Mouse (Mus musculus): Measurements from ENCODE around the gene Rasgef1a. TPM values are rescaled to one million over a fixed set of nuclear protein-coding genes. Genes with fewer than 3 reads are reported as not detected.
A peak's percentile ranks its signal among the peaks of the same experiment; 100 is the strongest.

Rasgef1a gene
- polyA plus RNA-seq, 1 experiment from 2014 or later, result 0.24 TPM

DNA sequence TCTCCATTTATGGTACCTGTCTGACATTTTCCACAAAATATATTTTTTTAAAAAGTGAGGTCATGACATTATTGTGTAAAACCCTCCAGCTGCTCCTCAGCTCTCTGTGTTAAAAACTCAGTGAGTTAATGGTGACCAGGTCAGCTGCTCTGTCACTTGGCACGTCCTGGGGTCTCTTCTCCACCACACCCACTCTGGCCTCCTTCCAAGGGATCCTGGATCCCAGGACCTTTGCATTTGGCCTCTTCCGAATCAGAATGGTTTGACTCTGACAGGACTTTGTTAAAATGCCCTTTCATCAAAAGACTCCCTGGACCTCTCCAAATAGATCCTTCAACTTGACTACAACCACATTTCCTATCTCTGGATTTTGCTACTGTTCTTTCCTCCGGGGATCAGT is 982 bp upstream of the Rasgef1a start:
- 0 out of 2 replicates have a peak, but pooled peaks cover 4% of the 10 kb centered on the region for H3K4me1 ChIP-seq
- no peak overlapping the region for H3K27ac ChIP-seq
- H3K9me3 ChIP-seq, result no peaks in the 10 kb centered on the region
- H3K27me3 ChIP-seq (replicated peaks), result peaks cover 43% of the 10 kb centered on the region
- no peak for ATAC-seq (ENCODE audit: low FRiP score, low read depth)
- H3K9ac ChIP-seq, result no peak overlapping the region
- WGBS, result 71% methylated on average over 3 of the region's 3 CpGs
- H3K4me3 ChIP-seq, result no peak overlapping the region
- no peak overlapping the region for H3K4me2 ChIP-seq (replicated peaks)
- no peaks in the 10 kb centered on the region for H3K36me3 ChIP-seq

DNA sequence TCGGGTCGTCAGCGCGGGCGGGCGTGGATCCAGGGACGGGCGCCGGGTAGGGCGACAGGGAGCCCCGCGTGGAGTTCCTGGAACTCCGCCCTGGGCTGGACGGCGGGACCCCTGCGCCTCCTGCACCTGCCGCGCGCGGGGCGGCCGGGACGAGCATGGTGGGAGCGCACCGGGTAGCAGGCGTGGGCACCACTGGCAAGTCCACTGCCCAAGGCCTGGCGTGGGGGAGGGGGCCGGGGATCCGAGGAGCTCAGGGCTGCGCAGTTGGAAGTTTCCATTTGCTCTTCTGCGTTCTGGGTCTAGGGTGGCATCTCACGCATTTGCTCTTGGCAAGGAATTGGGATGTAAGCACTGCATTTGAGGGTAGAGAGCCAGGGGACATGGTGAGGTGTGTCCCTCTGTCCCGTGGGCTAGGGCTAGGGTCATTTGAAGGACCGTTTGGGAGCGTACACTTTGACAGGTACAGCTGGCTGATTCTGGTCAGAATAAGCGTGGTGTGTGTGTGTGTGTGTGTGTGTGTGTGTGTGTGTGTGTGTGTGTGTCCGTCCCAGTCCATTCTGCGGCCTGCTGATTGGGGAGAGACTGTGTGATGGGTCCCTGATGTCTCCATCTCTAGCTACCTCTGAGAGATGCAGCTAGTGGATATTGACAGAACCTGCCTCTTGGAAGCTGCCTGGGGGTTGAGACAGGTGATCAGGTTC is 528 bp downstream of the Rasgef1a start:
- Histone ChIP-seq H3K9ac (peak overlapping the region; percentile 49; the same call in 1 of the 2 replicates), H3K4me3 (peak overlapping the region; percentile 47), H3K9me3 (no peaks in the 10 kb centered on the region), H3K36me3 (no peaks in the 10 kb centered on the region), H3K27me3 (replicated peaks) (peaks cover 43% of the 10 kb centered on the region), H3K4me1 (0 out of 2 replicates have a peak, but pooled peaks cover 9% of the 10 kb centered on the region), H3K27ac (no peak overlapping the region), H3K4me2 (replicated peaks) (peak overlapping the region; percentile 81)
- 10% methylated on average over 37 of the region's 38 CpGs for WGBS
- ATAC-seq (ENCODE audit: low FRiP score, low read depth), result 0 out of 2 replicates have a peak, but pooled peaks have one; percentile 14

DNA sequence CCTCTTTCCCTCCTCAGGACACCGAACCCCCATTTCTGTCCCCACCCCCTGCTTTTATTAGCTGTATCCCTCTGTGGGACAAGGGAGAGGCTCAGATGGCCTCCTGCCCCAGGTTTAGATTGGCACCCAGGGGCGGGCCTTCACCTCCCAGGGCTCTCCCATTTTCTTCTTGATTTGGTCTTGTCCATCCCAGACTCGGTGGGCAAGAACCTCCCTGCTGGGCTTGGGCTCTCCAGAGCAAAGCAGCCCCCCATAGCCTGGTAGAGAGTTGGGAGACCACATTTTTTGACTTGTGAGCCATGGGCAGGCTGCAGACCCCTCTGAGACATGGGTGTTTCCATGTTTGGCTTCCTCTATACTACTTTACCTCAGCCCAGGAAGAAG is 1.1 kb downstream of the Rasgef1a start:
- Histone ChIP-seq H3K4me1 (0 out of 2 replicates have a peak, but pooled peaks cover 9% of the 10 kb centered on the region), H3K36me3 (no peaks in the 10 kb centered on the region), H3K27me3 (replicated peaks) (peaks cover 43% of the 10 kb centered on the region), H3K27ac (no peak overlapping the region), H3K9me3 (no peaks in the 10 kb centered on the region), H3K4me2 (replicated peaks) (no peak overlapping the region), H3K9ac (no peak overlapping the region), H3K4me3 (no peak overlapping the region)
- no peak for ATAC-seq (ENCODE audit: low FRiP score, low read depth)
- 75% methylated on average over 3 of the region's 3 CpGs for WGBS

DNA sequence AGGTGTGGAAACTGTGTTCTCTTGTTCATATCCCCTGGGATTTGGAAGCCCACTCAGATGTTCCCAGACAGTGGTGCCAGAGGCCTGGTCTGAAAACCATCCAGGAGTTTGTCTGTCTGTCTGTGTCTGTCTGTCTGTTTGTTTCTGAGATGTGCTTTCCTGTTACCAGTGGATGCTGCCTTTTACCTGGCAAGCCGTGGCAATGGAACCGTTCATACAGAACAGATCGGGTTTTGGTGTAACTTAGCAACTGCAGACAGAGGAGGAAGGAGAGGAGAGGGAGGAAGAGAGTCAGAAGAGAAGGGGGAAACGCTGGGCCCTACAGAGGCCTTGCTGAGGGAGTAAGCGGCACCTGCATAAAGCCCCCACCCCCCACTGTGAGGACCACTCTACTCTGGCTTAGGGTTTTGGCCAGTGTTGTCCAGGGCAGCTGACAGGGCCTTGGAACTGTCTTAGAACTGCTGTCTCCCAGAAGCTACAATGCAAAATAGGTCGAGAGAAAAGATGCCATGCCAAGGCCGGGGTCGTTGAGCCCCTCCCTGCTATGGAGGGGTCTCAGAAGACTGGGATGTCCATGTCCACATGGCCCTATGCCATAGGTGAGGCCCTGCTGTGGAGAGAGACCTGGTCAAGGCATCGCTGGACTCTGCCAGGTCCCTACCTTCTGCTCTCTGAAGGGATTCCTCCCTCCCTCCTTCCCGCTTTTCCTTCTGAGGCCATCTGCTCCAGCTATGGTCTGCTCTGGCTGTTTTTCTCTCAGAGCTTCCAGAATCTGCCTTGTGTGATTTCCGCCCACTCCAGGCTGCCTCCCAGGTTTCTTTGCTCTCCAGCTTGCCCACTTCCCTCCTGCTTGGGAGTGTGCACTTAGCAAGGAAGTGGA is 2.0 kb downstream of the Rasgef1a start:
- WGBS, result 77% methylated on average over 11 of the region's 11 CpGs
- no peak for ATAC-seq (ENCODE audit: low FRiP score, low read depth)
- peaks cover 43% of the 10 kb centered on the region for H3K27me3 ChIP-seq (replicated peaks)

DNA sequence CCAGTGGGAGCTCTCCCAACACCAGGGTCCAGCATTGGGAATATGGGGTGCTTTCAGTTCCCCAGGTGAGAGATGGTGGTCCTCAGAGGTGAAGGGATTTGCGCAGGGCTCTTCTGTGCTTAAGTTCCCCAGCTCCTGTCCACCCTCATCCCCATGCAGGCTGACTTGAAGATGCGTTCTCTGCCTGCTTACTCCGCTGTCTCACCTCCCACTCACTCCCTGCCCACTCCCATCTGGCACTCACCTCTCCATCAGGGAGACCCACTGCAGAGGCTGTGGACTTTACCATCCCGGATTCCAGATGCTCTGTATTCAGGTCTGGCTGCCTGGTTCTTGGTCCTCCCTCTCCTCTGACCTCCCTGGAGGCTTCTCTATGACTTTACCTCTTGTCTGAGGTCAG is 3.6 kb downstream of the Rasgef1a start:
- Histone ChIP-seq H3K4me3 (no peak overlapping the region), H3K9ac (no peak overlapping the region), H3K27ac (no peak overlapping the region), H3K4me1 (0 out of 2 replicates have a peak, but pooled peaks cover 9% of the 10 kb centered on the region), H3K36me3 (no peaks in the 10 kb centered on the region), H3K27me3 (replicated peaks) (peaks cover 47% of the 10 kb centered on the region), H3K9me3 (no peaks in the 10 kb centered on the region), H3K4me2 (replicated peaks) (no peak overlapping the region)
- WGBS, result 86% methylated on average over 4 of the region's 4 CpGs
- no peak for ATAC-seq (ENCODE audit: low FRiP score, low read depth)

More for the DNA sequence above, 2.0 kb downstream of the Rasgef1a start:
- no peak overlapping the region for H3K9ac ChIP-seq
- H3K36me3 ChIP-seq, result no peaks in the 10 kb centered on the region
- H3K9me3 ChIP-seq, result no peaks in the 10 kb centered on the region
- no peak overlapping the region for H3K4me3 ChIP-seq
- no peak overlapping the region for H3K27ac ChIP-seq
- H3K4me1 ChIP-seq, result 0 out of 2 replicates have a peak, but pooled peaks cover 9% of the 10 kb centered on the region
- no peak overlapping the region for H3K4me2 ChIP-seq (replicated peaks)

DNA sequence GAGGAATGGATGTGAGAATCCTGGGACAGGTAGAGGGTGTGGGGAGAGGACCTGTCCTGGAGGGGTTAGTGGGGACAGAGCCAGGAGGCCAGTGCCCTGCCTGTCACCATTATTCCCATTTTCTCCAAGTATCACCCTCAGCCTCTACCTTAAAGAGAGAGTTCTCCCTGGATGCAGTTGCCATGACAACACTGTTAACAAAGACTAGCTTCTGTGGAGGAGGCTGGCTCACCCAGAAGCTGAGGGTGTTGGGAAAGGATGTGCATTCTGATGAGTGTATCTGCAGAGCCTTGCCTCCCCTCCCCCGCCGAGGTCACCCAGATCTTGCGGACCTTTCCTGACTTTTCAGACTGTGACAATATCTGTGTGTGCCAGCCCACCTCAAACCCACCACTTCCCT is 4.7 kb downstream of the Rasgef1a start:
- no peak overlapping the region for H3K4me3 ChIP-seq
- H3K9ac ChIP-seq, result no peak overlapping the region
- no peaks in the 10 kb centered on the region for H3K9me3 ChIP-seq
- peak; percentile 42; the same call in 1 of the 2 replicates for ATAC-seq (ENCODE audit: low FRiP score, low read depth)
- no peak overlapping the region for H3K27ac ChIP-seq
- H3K36me3 ChIP-seq, result no peaks in the 10 kb centered on the region
- H3K4me1 ChIP-seq, result 0 out of 2 replicates have a peak, but pooled peaks cover 9% of the 10 kb centered on the region
- WGBS, result 30% methylated on average over 3 of the region's 3 CpGs
- H3K4me2 ChIP-seq (replicated peaks), result no peak overlapping the region
- peaks cover 36% of the 10 kb centered on the region for H3K27me3 ChIP-seq (replicated peaks)

DNA sequence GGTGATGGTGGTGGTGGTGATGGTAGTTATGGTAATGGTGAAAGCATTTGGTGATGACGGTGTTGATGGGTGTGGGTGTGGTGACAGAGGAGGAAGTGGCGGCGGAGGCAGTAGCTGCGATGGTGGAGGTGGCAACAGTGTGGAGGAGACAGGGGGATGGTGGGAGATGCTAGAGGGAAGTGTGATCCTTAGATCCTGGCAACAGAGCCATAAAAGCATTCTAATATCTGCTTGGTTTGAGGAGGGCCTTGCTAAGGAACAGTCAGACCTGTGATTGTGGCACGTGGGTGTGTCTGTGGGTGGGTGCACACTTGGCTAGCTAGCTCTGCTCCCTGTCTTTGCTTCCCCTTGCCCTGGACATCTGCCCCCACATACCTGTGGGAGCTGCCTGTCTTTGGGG is 7.4 kb downstream of the Rasgef1a start:
- no peak for ATAC-seq (ENCODE audit: low FRiP score, low read depth)
- Histone ChIP-seq H3K4me1 (0 out of 2 replicates have a peak, but pooled peaks cover 5% of the 10 kb centered on the region), H3K4me2 (replicated peaks) (no peak overlapping the region), H3K9ac (no peak overlapping the region), H3K4me3 (no peak overlapping the region), H3K36me3 (no peaks in the 10 kb centered on the region), H3K27me3 (replicated peaks) (peaks cover 11% of the 10 kb centered on the region; the same call in 1 of the 2 replicates), H3K27ac (no peak overlapping the region), H3K9me3 (no peaks in the 10 kb centered on the region)
- WGBS, result 72% methylated on average over 5 of the region's 5 CpGs

DNA sequence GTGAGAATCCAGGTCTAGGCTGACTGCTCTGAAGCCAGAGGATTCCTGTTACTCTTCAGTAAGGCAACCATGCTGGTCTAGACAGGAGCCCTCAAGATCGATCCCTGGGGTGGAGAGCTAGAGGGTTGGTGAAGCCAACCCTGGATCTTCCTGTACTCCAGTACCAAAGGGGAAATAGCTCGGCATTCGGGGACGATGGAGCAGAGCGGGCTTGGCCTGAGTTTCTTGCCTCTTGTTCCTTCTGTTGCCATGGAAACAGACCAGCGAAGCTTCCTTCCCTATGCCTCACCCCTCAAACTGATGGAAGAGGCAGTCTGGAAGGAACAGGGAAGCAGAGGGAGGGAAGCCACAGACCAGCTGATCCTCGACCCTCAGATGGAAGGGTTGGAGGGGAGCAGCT is 8.3 kb downstream of the Rasgef1a start:
- H3K27me3 ChIP-seq (replicated peaks), result 0 out of 2 replicates have a peak, but pooled peaks cover 4% of the 10 kb centered on the region
- H3K27ac ChIP-seq, result no peak overlapping the region
- ATAC-seq (ENCODE audit: low FRiP score, low read depth), result no peak; the same call in 1 of the 2 replicates
- WGBS, result 20% methylated on average over 7 of the region's 7 CpGs
- no peak overlapping the region for H3K9ac ChIP-seq
- H3K36me3 ChIP-seq, result no peaks in the 10 kb centered on the region
- H3K9me3 ChIP-seq, result no peaks in the 10 kb centered on the region
- 0 out of 2 replicates have a peak, but pooled peaks cover 5% of the 10 kb centered on the region for H3K4me1 ChIP-seq
- H3K4me3 ChIP-seq, result no peak overlapping the region
- H3K4me2 ChIP-seq (replicated peaks), result no peak overlapping the region

DNA sequence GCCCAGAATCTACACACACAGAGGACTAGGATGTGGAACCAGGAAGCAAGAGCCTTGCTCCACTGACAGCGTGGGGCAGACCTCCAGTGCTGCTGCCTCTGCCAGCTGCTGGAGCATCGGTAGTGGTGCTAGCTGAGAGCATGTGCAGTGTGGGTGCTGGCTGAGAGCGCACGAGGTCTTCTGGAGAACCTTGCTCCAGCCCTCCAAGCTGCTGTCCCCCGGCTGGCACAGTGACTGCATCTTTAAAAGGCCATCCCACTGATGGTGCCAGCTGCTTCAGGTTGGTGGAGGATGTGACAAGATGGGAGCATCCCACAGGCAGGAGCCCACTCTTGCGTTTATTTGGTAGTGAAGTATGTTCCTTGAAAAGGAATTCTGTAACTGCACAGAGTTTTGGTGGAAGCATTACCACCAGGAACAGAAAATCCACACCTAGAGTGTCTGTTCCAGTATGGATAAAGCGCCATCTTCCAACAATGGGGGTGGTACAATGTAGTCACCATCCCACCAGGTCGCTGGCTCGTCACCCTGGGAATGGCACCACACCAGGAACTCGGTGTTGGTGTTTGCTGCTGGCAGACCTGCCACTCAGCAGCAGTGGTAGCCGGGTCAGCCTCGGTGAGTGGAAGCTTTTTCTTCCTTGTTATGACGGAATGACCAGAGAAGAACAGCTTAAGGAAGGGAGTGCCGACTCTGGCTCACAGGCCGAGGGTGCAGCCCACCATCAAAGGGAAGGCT is 11.8 kb downstream of the Rasgef1a start:
- Histone ChIP-seq H3K4me1 (no peaks in the 10 kb centered on the region), H3K4me2 (replicated peaks) (no peak overlapping the region), H3K9ac (no peak overlapping the region), H3K27ac (no peak overlapping the region), H3K36me3 (no peaks in the 10 kb centered on the region), H3K4me3 (no peak overlapping the region), H3K27me3 (replicated peaks) (0 out of 2 replicates have a peak, but pooled peaks cover 4% of the 10 kb centered on the region), H3K9me3 (no peaks in the 10 kb centered on the region)
- WGBS, result 73% methylated on average over 15 of the region's 15 CpGs
- ATAC-seq (ENCODE audit: low FRiP score, low read depth), result no peak

DNA sequence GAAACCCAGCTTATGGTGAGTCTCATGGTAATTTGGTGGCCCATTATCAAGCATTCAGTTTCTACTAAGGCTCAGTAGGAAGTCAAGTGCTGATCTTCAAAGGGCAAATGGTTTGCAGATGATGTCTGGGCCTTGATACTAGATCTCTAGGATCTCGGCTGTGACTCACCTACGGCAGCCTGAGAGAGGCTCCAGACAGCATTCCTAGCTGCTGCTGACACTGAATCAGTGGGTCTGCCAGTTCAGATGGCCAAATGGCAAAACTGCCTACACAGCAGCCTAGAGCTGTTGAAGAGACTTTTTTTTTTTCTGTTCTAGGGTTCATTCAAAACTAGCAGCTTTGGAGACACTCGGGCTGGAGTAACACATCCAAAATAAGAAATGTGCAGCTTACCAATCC is 15.8 kb downstream of the Rasgef1a start:
- Histone ChIP-seq H3K27me3 (replicated peaks) (no peaks in the 10 kb centered on the region), H3K9me3 (no peaks in the 10 kb centered on the region), H3K9ac (no peak overlapping the region), H3K27ac (no peak overlapping the region), H3K4me3 (no peak overlapping the region), H3K4me1 (no peaks in the 10 kb centered on the region), H3K4me2 (replicated peaks) (no peak overlapping the region), H3K36me3 (no peaks in the 10 kb centered on the region)
- 84% methylated on average over 3 of the region's 3 CpGs for WGBS
- ATAC-seq (ENCODE audit: low FRiP score, low read depth), result no peak

DNA sequence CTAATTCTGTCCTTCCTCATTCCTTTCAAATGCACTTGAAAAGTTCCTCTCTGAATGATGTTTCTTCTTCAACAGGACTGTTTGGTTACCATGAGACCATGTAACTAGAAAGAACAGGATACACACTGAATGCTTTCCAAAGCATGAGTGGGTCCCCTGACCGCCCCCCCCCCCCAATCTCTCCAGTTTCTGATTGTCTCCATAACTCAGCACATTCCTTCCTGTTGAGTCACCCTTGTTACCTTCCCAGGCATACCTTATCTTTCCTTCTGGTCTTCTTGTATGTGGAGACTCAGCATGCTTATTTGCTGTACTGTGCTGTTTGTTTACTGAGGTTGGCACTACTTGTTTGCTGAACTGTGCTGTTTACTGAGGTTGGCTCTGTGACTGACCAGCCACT is 20.2 kb downstream of the Rasgef1a start:
- no peak for ATAC-seq (ENCODE audit: low FRiP score, low read depth)
- Histone ChIP-seq H3K4me2 (replicated peaks) (no peak overlapping the region), H3K9ac (no peak overlapping the region), H3K4me1 (no peaks in the 10 kb centered on the region), H3K27me3 (replicated peaks) (no peaks in the 10 kb centered on the region), H3K36me3 (no peaks in the 10 kb centered on the region), H3K27ac (no peak overlapping the region), H3K9me3 (no peaks in the 10 kb centered on the region), H3K4me3 (no peak overlapping the region)
- 83% methylated on average over 1 of the region's 1 CpGs for WGBS

DNA sequence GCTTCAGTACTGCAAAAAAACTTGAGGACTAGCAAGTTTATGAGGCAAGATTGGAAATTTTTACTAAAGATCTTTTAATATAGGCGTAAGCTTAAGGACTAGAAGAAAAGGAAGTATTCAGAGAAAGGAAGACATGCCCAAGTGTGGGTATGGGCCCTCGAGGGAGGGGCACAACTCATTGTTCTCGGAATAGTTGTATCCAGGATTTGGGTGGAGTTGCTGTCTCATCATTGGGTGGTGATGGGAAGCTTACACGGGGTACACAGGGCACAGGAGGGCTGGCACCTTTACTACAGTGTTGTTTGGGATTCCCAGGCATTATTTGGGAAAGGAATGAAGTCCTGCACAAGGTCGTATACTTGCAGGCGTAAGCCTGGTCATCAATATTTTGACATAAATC is 24.4 kb downstream of the Rasgef1a start:
- Histone ChIP-seq H3K9ac (no peak overlapping the region), H3K27ac (no peak overlapping the region), H3K27me3 (replicated peaks) (no peaks in the 10 kb centered on the region), H3K4me2 (replicated peaks) (no peak overlapping the region), H3K4me3 (no peak overlapping the region), H3K9me3 (no peaks in the 10 kb centered on the region), H3K36me3 (no peaks in the 10 kb centered on the region), H3K4me1 (no peaks in the 10 kb centered on the region)
- WGBS, result 77% methylated on average over 6 of the region's 6 CpGs
- ATAC-seq (ENCODE audit: low FRiP score, low read depth), result no peak

Measured in neural tube, embryonic 12.5 days (tissue).